Mouse (Mus musculus) CH12.LX (cell line): ENCODE results near the gene Sectm1b.

Experiments
- CTCF ChIP-seq, 2 experiments: IDR thresholded peaks in 1 of 2; conservative IDR thresholded peaks in 1 of 2; 2 replicates each; pipeline ENCODE4 v1.5.1; 2011 to 2012; ENCODE audit warnings: low read depth in 2 of 2, low read length in 2 of 2, improper control_type of control experiment in 1 of 2, inconsistent platforms in 1 of 2, mild to moderate bottlenecking in 1 of 2, moderate library complexity in 1 of 2
- E2F4 ChIP-seq: IDR thresholded peaks from 2 replicates; pipeline ENCODE4 v1.6.1; 2011; ENCODE audit warnings: low read depth, low read length, improper control_type of control experiment; ENCODE audit not compliant: insufficient replicate concordance
- EP300 ChIP-seq: IDR thresholded peaks from 2 replicates; pipeline ENCODE4 v1.6.1; 2011; ENCODE audit warnings: low read length, improper control_type of control experiment
- ETS1 ChIP-seq: conservative IDR thresholded peaks from 2 replicates; pipeline ENCODE4 v1.6.1; 2012; ENCODE audit warnings: low read depth, mild to moderate bottlenecking, inconsistent platforms, low read length, improper control_type of control experiment, moderate library complexity
- JUND ChIP-seq: conservative IDR thresholded peaks from 2 replicates; pipeline ENCODE4 v1.6.1; 2011; ENCODE audit warnings: low read depth, low read length, improper control_type of control experiment
- MEF2A ChIP-seq: IDR thresholded peaks from 2 replicates; pipeline ENCODE4 v1.6.1; 2014; ENCODE audit warnings: low read depth, mild to moderate bottlenecking, inconsistent platforms, low read length, improper control_type of control experiment, borderline replicate concordance
- NELFE ChIP-seq: IDR thresholded peaks from 2 replicates; pipeline ENCODE4 v1.6.1; 2011; ENCODE audit warnings: low read depth, low read length, improper control_type of control experiment
- NRF1 ChIP-seq: IDR thresholded peaks from 2 replicates; pipeline ENCODE4 v1.6.1; 2014; ENCODE audit warnings: low read depth, mild to moderate bottlenecking, inconsistent platforms, low read length, improper control_type of control experiment, moderate library complexity
- PAX5 ChIP-seq: IDR thresholded peaks from 2 replicates; pipeline ENCODE4 v1.6.1; 2012; ENCODE audit warnings: low read length, inconsistent platforms, mixed read lengths
- POLR2A ChIP-seq: IDR thresholded peaks from 2 replicates; pipeline ENCODE4 v1.6.1; 2011; ENCODE audit warnings: low read depth, mild to moderate bottlenecking, improper control_type of control experiment, low read length
- TCF12 ChIP-seq: IDR thresholded peaks from 2 replicates; pipeline ENCODE4 v1.6.1; 2014; ENCODE audit warnings: low read depth, mild to moderate bottlenecking, inconsistent platforms, low read length, improper control_type of control experiment
- ZC3H11A ChIP-seq: IDR thresholded peaks from 2 replicates; pipeline ENCODE4 v1.6.1; 2012; ENCODE audit warnings: low read depth, mild to moderate bottlenecking, inconsistent platforms, low read length, improper control_type of control experiment
- ZNF384 ChIP-seq: IDR thresholded peaks from 2 replicates; pipeline ENCODE4 v1.6.1; 2012; ENCODE audit warnings: low read depth, low read length, improper control_type of control experiment, inconsistent platforms

DNA sequence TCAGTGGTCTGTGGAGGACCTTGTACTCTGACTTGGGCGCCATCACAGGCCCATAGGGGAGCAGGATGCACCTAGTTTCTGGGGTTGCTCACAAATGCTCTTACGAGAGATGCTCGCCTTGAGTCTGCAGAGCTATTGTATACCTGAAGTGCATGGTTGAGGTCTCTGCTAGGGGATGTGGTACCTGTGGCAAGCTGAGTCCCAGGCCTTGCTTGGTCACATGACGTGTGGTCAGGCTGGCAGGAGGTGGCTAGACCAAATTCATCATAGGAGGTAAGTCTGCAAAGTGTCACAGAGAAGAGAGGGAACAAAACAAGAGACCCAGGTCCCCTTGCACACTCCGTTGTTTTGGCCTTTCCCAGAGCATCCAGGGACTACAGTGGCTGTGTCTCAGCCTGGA is 43.9 kb downstream of the Sectm1b start:
- TF ChIP-seq NELFE (no peak), TCF12 (no peak), MEF2A (no peak), JUND (no peak), CTCF (conservative IDR thresholded peaks at IDR 0.05 in 1 of 2, IDR thresholded peaks at IDR 0.05 in 1 of 2; ENCODE audit: low read depth in 2 of 2, low read length in 2 of 2) (no peak), NRF1 (no peak), ZNF384 (no peak), E2F4 (no peak), ZC3H11A (no peak), EP300 (no peak), POLR2A (no peak), PAX5 (no peak), ETS1 (no peak)
